In genomic region chr11:116198639-116199531, GRCm38 (mm10) we compare ENCODE assay signal across 7 mouse cellular contexts. TPM values are rescaled to one million over a fixed set of nuclear protein-coding genes. Genes with fewer than 3 reads are reported as not detected.
DNase-seq lines count a peak whose midpoint lies in the region; ATAC-seq lines count a peak whose summit lies in the region.

Gene Ten1 (plus strand): TSS chr11:116198855.
Gene Acox1 (minus strand): TSS chr11:116199045.

- H3K36me3 ChIP-seq in embryonic facial prominence, embryonic 11.5 days (replicated peaks; ENCODE audit: control insufficient read depth, insufficient read depth, low read depth, low read length) = no peaks in the 10 kb centered on the region
- peaks cover 9% of the 10 kb centered on the region; the same call in 1 of the 2 replicates for H3K36me3 ChIP-seq in limb, embryonic 10.5 days
- H3K36me3 ChIP-seq in midbrain, embryonic 13.5 days = peaks cover 22% of the 10 kb centered on the region

- H3K27ac ChIP-seq in embryonic facial prominence, embryonic 11.5 days (replicated peaks; ENCODE audit: low read depth, low read length) = peak within 1 kb of the TSS; percentile 81
- peak within 1 kb of the TSS; percentile 97 for H3K27ac ChIP-seq in limb, embryonic 10.5 days
- peak within 1 kb of the TSS; percentile 98 for H3K27ac ChIP-seq in midbrain, embryonic 13.5 days

- DNase-seq in adrenal gland, postnatal 14 days = peak; percentile 99
- peak; percentile 96 for DNase-seq in embryonic facial prominence, embryonic 11.5 days (ENCODE audit: low spot score)
- DNase-seq in kidney, adult 11 months = peak; percentile 99
- DNase-seq in limb, embryonic 10.5 days (ENCODE audit: low spot score) = peak; percentile 99
- DNase-seq in spleen, adult 12 weeks (ENCODE audit: low spot score) = peak; percentile 94

- peak within 1 kb of the TSS; percentile 69 for H3K4me3 ChIP-seq in embryonic facial prominence, embryonic 11.5 days (ENCODE audit: low read depth, low read length)
- peak within 1 kb of the TSS; percentile 77 for H3K4me3 ChIP-seq in limb, embryonic 10.5 days
- H3K4me3 ChIP-seq in midbrain, embryonic 13.5 days (replicated peaks) = peak within 1 kb of the TSS; percentile 76

- ATAC-seq in embryonic facial prominence, embryonic 11.5 days (replicated peaks; ENCODE audit: insufficient number of reproducible peaks, low FRiP score, low TSS enrichment, low read depth) = peak; percentile 97
- ATAC-seq in granulocyte monocyte progenitor cell, adult 5-6 weeks (replicated peaks; ENCODE audit: poor library complexity, severe bottlenecking) = peak; percentile 89
- peak; percentile 99 for ATAC-seq in midbrain, embryonic 13.5 days

- H3K4me2 ChIP-seq in embryonic facial prominence, embryonic 11.5 days (ENCODE audit: low read depth, low read length) = peak within 1 kb of the TSS; percentile 64
- peak within 1 kb of the TSS; percentile 73 for H3K4me2 ChIP-seq in midbrain, embryonic 13.5 days (replicated peaks)

- peak within 1 kb of the TSS; percentile 73 for H3K9ac ChIP-seq in embryonic facial prominence, embryonic 11.5 days (replicated peaks; ENCODE audit: low read length)
- peak within 1 kb of the TSS; percentile 87 for H3K9ac ChIP-seq in midbrain, embryonic 13.5 days (replicated peaks)

- no peaks in the 10 kb centered on the region for H3K27me3 ChIP-seq in embryonic facial prominence, embryonic 11.5 days (ENCODE audit: control insufficient read depth, insufficient read depth, low read length)
- H3K27me3 ChIP-seq in limb, embryonic 10.5 days (ENCODE audit: low read depth, poor library complexity, severe bottlenecking) = no peaks in the 10 kb centered on the region
- no peaks in the 10 kb centered on the region for H3K27me3 ChIP-seq in midbrain, embryonic 13.5 days

- H3K4me1 ChIP-seq in embryonic facial prominence, embryonic 11.5 days (ENCODE audit: control insufficient read depth, insufficient read depth, low read length) = no peaks in the 10 kb centered on the region
- peaks cover 13% of the 10 kb centered on the region for H3K4me1 ChIP-seq in limb, embryonic 10.5 days
- H3K4me1 ChIP-seq in midbrain, embryonic 13.5 days (replicated peaks) = peaks cover 29% of the 10 kb centered on the region

- no peaks in the 10 kb centered on the region for H3K9me3 ChIP-seq in embryonic facial prominence, embryonic 11.5 days (replicated peaks; ENCODE audit: control insufficient read depth, low read length)
- no peaks in the 10 kb centered on the region for H3K9me3 ChIP-seq in limb, embryonic 10.5 days (replicated peaks)
- H3K9me3 ChIP-seq in midbrain, embryonic 13.5 days = no peaks in the 10 kb centered on the region

- WGBS in embryonic facial prominence, embryonic 11.5 days = under 1% methylated on average over 62 of the region's 62 CpGs
- WGBS in limb, embryonic 10.5 days = under 1% methylated on average over 62 of the region's 62 CpGs
- under 1% methylated on average over 62 of the region's 62 CpGs for WGBS in midbrain, embryonic 13.5 days

RNA-seq across cellular contexts. Expression of gene Ten1, which starts in this region (rescaled TPM):
- total RNA-seq in adrenal gland, postnatal 14 days (2021) = 16.7 and 20.0 TPM in 2 replicates
- polyA plus RNA-seq in embryonic facial prominence, embryonic 11.5 days (2014; fragmentation: Nextera tagmentation; extraction: Ambion mirVana) = 54.7 and 59.2 TPM in 2 replicates
- 85.3 and 106 TPM in 2 replicates for total RNA-seq in granulocyte monocyte progenitor cell, adult 5-6 weeks (2014; fragmentation: Nextera tagmentation)
- 28.5 and 31.9 TPM in 2 replicates for total RNA-seq in granulocyte monocyte progenitor cell, adult 5-6 weeks (2017)
- 61.5 and 65.4 TPM in 2 replicates for polyA plus RNA-seq in limb, embryonic 10.5 days (2016; fragmentation: Nextera tagmentation; extraction: Ambion mirVana)
- polyA plus RNA-seq in midbrain, embryonic 13.5 days (2015; fragmentation: Nextera tagmentation; extraction: Ambion mirVana) = 78.4 and 88.2 TPM in 2 replicates

RNA-seq across cellular contexts. Expression of gene Acox1, which starts in this region (rescaled TPM):
- 150 and 199 TPM in 2 replicates for total RNA-seq in adrenal gland, postnatal 14 days (2021)
- polyA plus RNA-seq in embryonic facial prominence, embryonic 11.5 days (2014; fragmentation: Nextera tagmentation; extraction: Ambion mirVana) = 22.1 and 22.4 TPM in 2 replicates
- total RNA-seq in granulocyte monocyte progenitor cell, adult 5-6 weeks (2014; fragmentation: Nextera tagmentation) = 23.6 and 29.4 TPM in 2 replicates
- total RNA-seq in granulocyte monocyte progenitor cell, adult 5-6 weeks (2017) = 15.0 and 16.0 TPM in 2 replicates
- 13.0 and 16.7 TPM in 2 replicates for polyA plus RNA-seq in limb, embryonic 10.5 days (2016; fragmentation: Nextera tagmentation; extraction: Ambion mirVana)
- polyA plus RNA-seq in midbrain, embryonic 13.5 days (2015; fragmentation: Nextera tagmentation; extraction: Ambion mirVana) = 50.3 and 51.0 TPM in 2 replicates

Comparison
In these comparisons a context has a peak if more than half of its experiments do, and no peak if none do; other contexts are left out.
1. Peak in every context shown above with its lines: DNase-seq, ATAC-seq, H3K4me3 ChIP-seq and H3K27ac ChIP-seq.